Mouse (Mus musculus) limb, embryonic 12.5 days (tissue): ENCODE measurements around the gene Acad8. TPM values are rescaled to one million over a fixed set of nuclear protein-coding genes. Genes with fewer than 3 reads are reported as not detected.

Source experiments
- ATAC-seq: fragments of 200-750 bp; cut with Nextera tagmentation; 2 replicates; pipeline ENCODE4 v1.8.0; 2017; ENCODE audit warnings: low read depth, moderate TSS enrichment; ENCODE audit not compliant: insufficient number of reproducible peaks, insufficient read depth, low FRiP score, low TSS enrichment
- H3K27ac ChIP-seq: fragments of 300-500 bp; sonication (generic); 2 replicates; pipeline ENCODE4 v1.5.1; 2016; ENCODE audit warnings: mild to moderate bottlenecking, moderate library complexity
- H3K27me3 ChIP-seq: fragments of 300-500 bp; sonication (generic); 2 replicates; pipeline ENCODE4 v1.6.1; 2016; ENCODE audit warnings: mild to moderate bottlenecking, moderate library complexity
- H3K36me3 ChIP-seq: fragments of 300-500 bp; sonication (generic); 2 replicates; pipeline ENCODE4 v1.6.1; 2016; ENCODE audit warnings: mild to moderate bottlenecking, moderate library complexity
- H3K4me1 ChIP-seq: fragments of 300-500 bp; sonication (generic); replicated peaks from 2 replicates; pipeline ENCODE4 v1.6.1; 2016
- H3K4me2 ChIP-seq: fragments of 300-500 bp; sonication (generic); 2 replicates; pipeline ENCODE4 v1.6.1; 2016; ENCODE audit warnings: mild to moderate bottlenecking, moderate library complexity
- H3K4me3 ChIP-seq: fragments of 300-500 bp; sonication (generic); replicated peaks from 2 replicates; pipeline ENCODE4 v1.5.1; 2016; ENCODE audit warnings: mild to moderate bottlenecking
- H3K9ac ChIP-seq: fragments of 300-500 bp; sonication (generic); replicated peaks from 2 replicates; pipeline ENCODE4 v1.6.1; 2016; ENCODE audit warnings: mild to moderate bottlenecking, moderate library complexity
- H3K9me3 ChIP-seq: fragments of 300-500 bp; sonication (generic); 2 replicates; pipeline ENCODE4 v1.6.1; 2016; ENCODE audit warnings: mild to moderate bottlenecking, moderate library complexity
- WGBS: fragments of 180-500 bp; shearing (Covaris S2); methylation state at CpG from one replicate; pipeline ENCODE4 v1.1.7; 2016; 5-methylcytosine and 5-hydroxymethylcytosine counted together
- polyA plus RNA-seq: library from polyadenylated mRNA; unstranded; fragments of >200 nt; fragmentation: Nextera tagmentation; extraction: Ambion mirVana; gene quantifications from 2 replicates; pipeline ENCODE4 v1.2.1, GENCODE M21; 2016

Gene Acad8
- 50.4 and 51.2 TPM in 2 replicates for polyA plus RNA-seq

- peak within 1 kb of the TSS; percentile 61 for H3K4me3 ChIP-seq
- H3K4me1 ChIP-seq = peaks cover 20% of the 10 kb centered on the region
- peak within 1 kb of the TSS; percentile 83 for H3K27ac ChIP-seq
- peak within 1 kb of the TSS; percentile 71 for H3K4me2 ChIP-seq
- 1% methylated on average over 35 of the region's 35 CpGs for WGBS
- peaks cover 25% of the 10 kb centered on the region for H3K36me3 ChIP-seq
- H3K9me3 ChIP-seq = no peaks in the 10 kb centered on the region
- peak within 1 kb of the TSS; percentile 84 for H3K9ac ChIP-seq
- no peaks in the 10 kb centered on the region for H3K27me3 ChIP-seq
- peak; percentile 100 for ATAC-seq
Measured at GRCm38 (mm10) chr9:26999461-27000395, at the start of gene Acad8, which contains the start of gene Thyn1. Gene Acad8, minus strand, starts transcription at chr9:26999566. Gene Thyn1, plus strand, starts transcription at chr9:26999710.

- Histone ChIP-seq H3K36me3 (peaks cover 95% of the 10 kb centered on the region), H3K4me1 (no peaks in the 10 kb centered on the region)
Measured at GRCm38 (mm10) chr9:27043892-27044291, 44.5 kb upstream of the Acad8 start.

GRCm38 (mm10) chr9:27030763-27031100, 31.4 kb upstream of the Acad8 start:
- ATAC-seq = peak; percentile 56
- peak overlapping the region; percentile 97 for H3K4me3 ChIP-seq
- peaks cover 42% of the 10 kb centered on the region for H3K4me1 ChIP-seq
- 0 out of 2 replicates have a peak overlapping the region, but pooled peaks have one; percentile 23 for H3K27ac ChIP-seq
- H3K36me3 ChIP-seq = peaks cover 13% of the 10 kb centered on the region; the same call in 1 of the 2 replicates
- under 1% methylated on average over 17 of the region's 17 CpGs for WGBS
- H3K4me2 ChIP-seq = peak overlapping the region; percentile 93
- H3K9ac ChIP-seq = peak overlapping the region; percentile 80
- H3K9me3 ChIP-seq = no peaks in the 10 kb centered on the region
- no peaks in the 10 kb centered on the region for H3K27me3 ChIP-seq

More at GRCm38 (mm10) chr9:27043892-27044291, 44.5 kb upstream of the Acad8 start:
- Histone ChIP-seq H3K9me3 (no peaks in the 10 kb centered on the region), H3K4me2 (no peak overlapping the region), H3K27ac (no peak overlapping the region), H3K27me3 (no peaks in the 10 kb centered on the region), H3K4me3 (no peak overlapping the region), H3K9ac (no peak overlapping the region)
- 94% methylated on average over 5 of the region's 5 CpGs for WGBS
- ATAC-seq = no peak

- H3K36me3 ChIP-seq = peaks cover 13% of the 10 kb centered on the region; the same call in 1 of the 2 replicates
- H3K9ac ChIP-seq = peak within 1 kb of the TSS; percentile 95
- H3K4me1 ChIP-seq = peaks cover 42% of the 10 kb centered on the region
- WGBS = under 1% methylated on average over 80 of the region's 80 CpGs
- H3K27me3 ChIP-seq = no peaks in the 10 kb centered on the region
- peak within 1 kb of the TSS; percentile 93 for H3K4me2 ChIP-seq
- H3K27ac ChIP-seq = peak within 1 kb of the TSS; percentile 89
- peak; percentile 96 for ATAC-seq
- peak within 1 kb of the TSS; percentile 97 for H3K4me3 ChIP-seq
- no peaks in the 10 kb centered on the region for H3K9me3 ChIP-seq
Measured at GRCm38 (mm10) chr9:27029828-27030762, 30.7 kb upstream of the Acad8 start, which contains the start of the genes Vps26b and Ncapd3. Gene Vps26b, minus strand, starts transcription at chr9:27030065. Gene Ncapd3, plus strand, starts transcription at chr9:27030175.

- peaks cover 42% of the 10 kb centered on the region for H3K4me1 ChIP-seq
- ATAC-seq = peak; percentile 10; the same call in 1 of the 2 replicates
- peak overlapping the region; percentile 95 for H3K9ac ChIP-seq
- peak overlapping the region; percentile 97 for H3K4me3 ChIP-seq
- peak overlapping the region; percentile 93 for H3K4me2 ChIP-seq
- H3K27me3 ChIP-seq = no peaks in the 10 kb centered on the region
- H3K27ac ChIP-seq = peak overlapping the region; percentile 89
- no peaks in the 10 kb centered on the region for H3K9me3 ChIP-seq
- WGBS = under 1% methylated on average over 52 of the region's 52 CpGs
- H3K36me3 ChIP-seq = peaks cover 17% of the 10 kb centered on the region; the same call in 1 of the 2 replicates
Measured at GRCm38 (mm10) chr9:27029022-27029827, 29.9 kb upstream of the Acad8 start.

GRCm38 (mm10) chr9:27026708-27027107, 27.3 kb upstream of the Acad8 start:
- Histone ChIP-seq H3K27me3 (no peaks in the 10 kb centered on the region), H3K4me3 (no peak overlapping the region), H3K9ac (no peak overlapping the region), H3K4me2 (peak overlapping the region; percentile 93; the same call in 1 of the 2 replicates), H3K4me1 (peaks cover 34% of the 10 kb centered on the region), H3K36me3 (peaks cover 27% of the 10 kb centered on the region; the same call in 1 of the 2 replicates), H3K27ac (no peak overlapping the region), H3K9me3 (no peaks in the 10 kb centered on the region)
- 91% methylated on average over 1 of the region's 1 CpGs for WGBS
- ATAC-seq = no peak

GRCm38 (mm10) chr9:27023681-27024080, 24.3 kb upstream of the Acad8 start:
- H3K27me3 ChIP-seq = no peaks in the 10 kb centered on the region
- no peak overlapping the region for H3K4me3 ChIP-seq
- H3K4me1 ChIP-seq = peaks cover 23% of the 10 kb centered on the region
- no peak overlapping the region for H3K27ac ChIP-seq
- ATAC-seq = no peak
- H3K9me3 ChIP-seq = no peaks in the 10 kb centered on the region
- no peak overlapping the region for H3K9ac ChIP-seq
- H3K4me2 ChIP-seq = no peak overlapping the region
- peaks cover 43% of the 10 kb centered on the region for H3K36me3 ChIP-seq
- 90% methylated on average over 4 of the region's 4 CpGs for WGBS

- WGBS = 97% methylated on average over 10 of the region's 10 CpGs
- H3K36me3 ChIP-seq = peaks cover 74% of the 10 kb centered on the region
- H3K9ac ChIP-seq = no peak overlapping the region
Measured at GRCm38 (mm10) chr9:27018961-27019360, 19.6 kb upstream of the Acad8 start.

GRCm38 (mm10) chr9:27011572-27011971, 12.2 kb upstream of the Acad8 start:
- Histone ChIP-seq H3K27me3 (no peaks in the 10 kb centered on the region), H3K9ac (no peak overlapping the region), H3K27ac (no peak overlapping the region), H3K9me3 (no peaks in the 10 kb centered on the region), H3K4me3 (no peak overlapping the region), H3K36me3 (peaks cover 99% of the 10 kb centered on the region), H3K4me2 (no peak overlapping the region), H3K4me1 (no peaks in the 10 kb centered on the region)
- no peak for ATAC-seq
- WGBS = 90% methylated on average over 4 of the region's 4 CpGs

More at GRCm38 (mm10) chr9:27018961-27019360, 19.6 kb upstream of the Acad8 start:
- Histone ChIP-seq H3K4me1 (no peaks in the 10 kb centered on the region), H3K4me2 (no peak overlapping the region), H3K4me3 (no peak overlapping the region), H3K27ac (no peak overlapping the region), H3K9me3 (no peaks in the 10 kb centered on the region), H3K27me3 (no peaks in the 10 kb centered on the region)
- no peak for ATAC-seq

GRCm38 (mm10) chr9:27009231-27009630, 9.9 kb upstream of the Acad8 start:
- Histone ChIP-seq H3K9me3 (no peaks in the 10 kb centered on the region), H3K9ac (no peak overlapping the region), H3K27me3 (no peaks in the 10 kb centered on the region), H3K4me1 (no peaks in the 10 kb centered on the region), H3K27ac (no peak overlapping the region), H3K36me3 (peaks cover 99% of the 10 kb centered on the region), H3K4me2 (no peak overlapping the region), H3K4me3 (no peak overlapping the region)
- 85% methylated on average over 5 of the region's 5 CpGs for WGBS
- ATAC-seq = no peak
